Mouse (Mus musculus) MEL (cell line): ENCODE results near the gene Dnajb8.

Source experiments
- CTCF ChIP-seq, 3 experiments: IDR thresholded peaks in 2 of 3; conservative IDR thresholded peaks in 1 of 3; 2 replicates each; pipeline ENCODE4 v1.5.1; 2011 to 2012; ENCODE audit warnings: low read length in 3 of 3, low read depth in 2 of 3, mild to moderate bottlenecking in 2 of 3, improper control_type of control experiment in 1 of 3, inconsistent platforms in 1 of 3, mixed read lengths in 1 of 3, moderate library complexity in 1 of 3; ENCODE audit not compliant: control insufficient read depth in 1 of 3, insufficient read depth in 1 of 3, poor library complexity in 1 of 3, severe bottlenecking in 1 of 3
- ETS1 ChIP-seq: IDR thresholded peaks from 2 replicates; pipeline ENCODE4 v1.6.1; 2012; ENCODE audit warnings: low read depth, mild to moderate bottlenecking, inconsistent platforms, low read length, improper control_type of control experiment, moderate library complexity
- GATA1 ChIP-seq: IDR thresholded peaks from 2 replicates; pipeline ENCODE4 v1.6.1; 2011; ENCODE audit warnings: low read depth, low read length, improper control_type of control experiment
- HCFC1 ChIP-seq: IDR thresholded peaks from 2 replicates; pipeline ENCODE4 v1.6.1; 2012; ENCODE audit warnings: low read depth, mild to moderate bottlenecking, inconsistent platforms, low read length, improper control_type of control experiment, moderate library complexity
- MYC ChIP-seq: IDR thresholded peaks from 2 replicates; pipeline ENCODE4 v1.6.1; 2011; ENCODE audit warnings: low read depth, mild to moderate bottlenecking, low read length, improper control_type of control experiment, moderate library complexity
- POLR2A ChIP-seq, 2 experiments: IDR thresholded peaks; 2 replicates each; pipeline ENCODE4 v1.6.1; 2011 to 2012; ENCODE audit warnings: low read length in 2 of 2, mild to moderate bottlenecking in 2 of 2, control low read depth in 1 of 2, improper control_type of control experiment in 1 of 2, low read depth in 1 of 2, moderate library complexity in 1 of 2; ENCODE audit not compliant: control insufficient read depth in 1 of 2, insufficient read depth in 1 of 2, poor library complexity in 1 of 2
- RAD21 ChIP-seq: IDR thresholded peaks from 2 replicates; pipeline ENCODE4 v1.6.1; 2011; ENCODE audit warnings: mild to moderate bottlenecking, low read depth, low read length, improper control_type of control experiment
- TAL1 ChIP-seq: IDR thresholded peaks from 2 replicates; pipeline ENCODE4 v1.6.1; 2012; ENCODE audit warnings: mild to moderate bottlenecking, inconsistent platforms, low read length, moderate library complexity, mixed read lengths
- USF1 ChIP-seq: IDR thresholded peaks from 2 replicates; pipeline ENCODE4 v1.6.1; 2014; ENCODE audit warnings: low read depth, mild to moderate bottlenecking, inconsistent platforms, low read length, improper control_type of control experiment, moderate library complexity
- ZNF384 ChIP-seq: IDR thresholded peaks from 2 replicates; pipeline ENCODE4 v1.6.1; 2012; ENCODE audit warnings: low read depth, mild to moderate bottlenecking, inconsistent platforms, low read length, improper control_type of control experiment

GRCm38 (mm10) chr6:88191024-88191365 lies 31.1 kb upstream of the Dnajb8 start:
- TF ChIP-seq TAL1 (no peak), CTCF (IDR thresholded peaks at IDR 0.05 in 2 of 3, conservative IDR thresholded peaks at IDR 0.05 in 1 of 3; ENCODE audit: control insufficient read depth in 1 of 3, insufficient read depth in 1 of 3, low read depth in 2 of 3, low read length in 3 of 3, poor library complexity in 1 of 3, severe bottlenecking in 1 of 3) (no peak), MYC (no peak), POLR2A (IDR thresholded peaks at IDR 0.05; ENCODE audit: control insufficient read depth in 1 of 2, insufficient read depth in 1 of 2, low read depth in 1 of 2, low read length in 2 of 2, poor library complexity in 1 of 2) (no peak), ETS1 (no peak), GATA1 (no peak), HCFC1 (no peak), RAD21 (no peak), USF1 (no peak), ZNF384 (no peak)
